Mouse (Mus musculus): ENCODE results near the gene Mast1. TPM values are rescaled to one million over a fixed set of nuclear protein-coding genes. Genes with fewer than 3 reads are reported as not detected.

Gene Mast1
- total and polyA plus RNA-seq, 3 experiments = 0.21 to 0.34 TPM; not detected in 1

DNA sequence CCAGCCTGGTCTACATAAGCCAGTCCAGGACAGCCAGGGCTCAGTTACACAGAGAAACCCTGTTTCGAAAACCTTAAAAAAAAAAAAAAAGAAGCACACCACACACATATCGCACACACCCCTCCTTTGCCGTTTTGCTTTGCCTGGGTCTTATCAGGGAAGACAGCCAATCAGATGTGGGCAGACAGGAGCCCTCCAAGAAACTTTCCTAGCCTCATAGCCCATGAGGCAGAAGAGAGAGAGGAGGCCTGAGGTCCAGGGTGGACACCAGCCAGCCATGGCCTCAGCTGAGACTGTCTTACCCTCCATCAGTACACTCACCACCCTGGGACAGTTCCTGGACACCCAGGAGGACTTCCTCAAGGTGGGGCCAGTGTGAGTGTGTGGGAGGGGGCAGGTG, 35.4 kb downstream of the Mast1 start, which contains the start of gene Klf1:
TSS of gene Klf1 (plus strand) at position 177 of the 400 bp plus-strand sequence.
- Histone ChIP-seq H3K27ac (ENCODE audit: insufficient read depth, low read depth) (no peak within 1 kb of the TSS), H3K79me2 (replicated peaks; ENCODE audit: control insufficient read depth, extremely low read depth, insufficient read depth, poor library complexity, severe bottlenecking) (no peaks in the 10 kb centered on the region), H3K27me3 (replicated peaks) (peaks cover 21% of the 10 kb centered on the region), H3K9me3 (replicated peaks; ENCODE audit: low read length) (no peaks in the 10 kb centered on the region), H3K4me3 (replicated peaks in 1 of 3; ENCODE audit: low read depth in 2 of 3, low read length in 2 of 3, poor library complexity in 1 of 3) (peak within 1 kb of the TSS; percentile 61 to 79 (median 63)), H3K36me3 (replicated peaks in 1 of 2; ENCODE audit: control insufficient read depth in 1 of 2, insufficient read depth in 1 of 2, low read length in 1 of 2) (no peaks in the 10 kb centered on the region), H3K9ac (ENCODE audit: insufficient read depth, low read depth) (peak within 1 kb of the TSS; percentile 63), H3K4me2 (ENCODE audit: insufficient read depth, low read depth, poor library complexity, severe bottlenecking) (peak within 1 kb of the TSS; percentile 86), H3K4me1 (ENCODE audit: control insufficient read depth in 1 of 2, insufficient read depth in 2 of 2) (peaks cover 2 to 9% of the 10 kb centered on the region in 2 experiments; a peak in 2 of 4 replicates)
- in situ Hi-C loops (cut with MboI; ENCODE audit: low pct_ligation_motif_present, low pct_unique_long_range_greater_than_20kb, low sequenced_read_pairs) = no loop called here
- no peak for DNase-seq (ENCODE audit: extremely low read depth)
- TF ChIP-seq POLR2A (IDR thresholded peaks at IDR 0.05; ENCODE audit: low read depth, low read length) = no peak
- no peak for TF ChIP-seq RCOR1 (conservative IDR thresholded peaks at IDR 0.05; ENCODE audit: low read depth, low read length)
- no peak for TF ChIP-seq CTCF (conservative IDR thresholded peaks at IDR 0.05 in 1 of 2, IDR thresholded peaks at IDR 0.05 in 1 of 2; ENCODE audit: low read depth in 2 of 2, low read length in 2 of 2)
- TF ChIP-seq IRF4 (IDR thresholded peaks at IDR 0.05; ENCODE audit: low read depth, low read length) = no peak
- no peak for TF ChIP-seq ZNF384 (IDR thresholded peaks at IDR 0.05; ENCODE audit: low read depth, low read length)
- no peak for TF ChIP-seq GABPA (IDR thresholded peaks at IDR 0.05; ENCODE audit: insufficient replicate concordance, low read depth, low read length)
- no peak for TF ChIP-seq TCF12 (IDR thresholded peaks at IDR 0.05; ENCODE audit: low read depth, low read length)
- TF ChIP-seq JUN (IDR thresholded peaks at IDR 0.05; ENCODE audit: insufficient read depth, low read depth, low read length) = no peak
- no peak for TF ChIP-seq NELFE (IDR thresholded peaks at IDR 0.05; ENCODE audit: low read depth, low read length)
- dilution Hi-C loops (cut with MboI; ENCODE audit: extremely low pct_ligation_motif_present, extremely low pct_unique_long_range_greater_than_20kb, low sequenced_read_pairs) = no loop called here

DNA sequence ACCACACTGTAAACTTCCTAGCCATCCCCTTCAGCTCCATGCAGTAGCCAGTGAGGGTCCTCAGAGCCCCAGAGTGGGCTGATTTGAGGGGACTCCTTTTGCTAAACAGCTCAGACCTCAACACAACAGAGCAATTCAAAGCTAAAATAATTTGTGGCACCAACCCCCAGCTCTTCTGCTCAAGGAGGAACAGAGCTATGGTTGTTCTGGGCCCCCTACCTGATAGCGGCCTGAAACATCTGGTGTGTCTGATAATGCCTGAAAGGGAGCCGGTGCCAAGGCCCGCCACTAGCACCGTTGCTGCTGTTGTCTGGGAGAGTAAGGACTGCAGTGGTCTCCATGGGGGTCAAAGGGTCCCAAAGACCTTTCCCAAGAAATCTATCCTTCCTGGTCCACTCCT, 36.1 kb downstream of the Mast1 start:
- no peak for DNase-seq (ENCODE audit: extremely low read depth)
- in situ Hi-C loops (cut with MboI; ENCODE audit: low pct_ligation_motif_present, low pct_unique_long_range_greater_than_20kb, low sequenced_read_pairs) = no loop called here
- Histone ChIP-seq H3K27me3 (replicated peaks) (peaks cover 21% of the 10 kb centered on the region), H3K36me3 (replicated peaks in 1 of 2; ENCODE audit: control insufficient read depth in 1 of 2, insufficient read depth in 1 of 2, low read length in 1 of 2) (peaks cover 0 to 1% of the 10 kb centered on the region in 2 experiments), H3K4me3 (replicated peaks in 1 of 3; ENCODE audit: low read depth in 2 of 3, low read length in 2 of 3, poor library complexity in 1 of 3) (no peak overlapping the region), H3K4me2 (ENCODE audit: insufficient read depth, low read depth, poor library complexity, severe bottlenecking) (no peak overlapping the region), H3K27ac (ENCODE audit: insufficient read depth, low read depth) (no peak overlapping the region), H3K9ac (ENCODE audit: insufficient read depth, low read depth) (no peak overlapping the region), H3K4me1 (ENCODE audit: control insufficient read depth in 1 of 2, insufficient read depth in 2 of 2) (peaks cover 2 to 9% of the 10 kb centered on the region in 2 experiments; a peak in 2 of 4 replicates), H3K9me3 (replicated peaks; ENCODE audit: low read length) (no peaks in the 10 kb centered on the region), H3K79me2 (replicated peaks; ENCODE audit: control insufficient read depth, extremely low read depth, insufficient read depth, poor library complexity, severe bottlenecking) (no peaks in the 10 kb centered on the region)
- TF ChIP-seq GABPA (IDR thresholded peaks at IDR 0.05; ENCODE audit: insufficient replicate concordance, low read depth, low read length) = no peak
- no peak for TF ChIP-seq ZNF384 (IDR thresholded peaks at IDR 0.05; ENCODE audit: low read depth, low read length)
- no peak for TF ChIP-seq KAT2A (IDR thresholded peaks at IDR 0.05; ENCODE audit: insufficient replicate concordance, low read length)
- TF ChIP-seq MEF2A (IDR thresholded peaks at IDR 0.05; ENCODE audit: borderline replicate concordance, low read depth, low read length) = no peak
- TF ChIP-seq ETS1 (conservative IDR thresholded peaks at IDR 0.05; ENCODE audit: low read depth, low read length) = no peak
- dilution Hi-C loops (cut with MboI; ENCODE audit: extremely low pct_ligation_motif_present, extremely low pct_unique_long_range_greater_than_20kb, low sequenced_read_pairs) = no loop called here

DNA sequence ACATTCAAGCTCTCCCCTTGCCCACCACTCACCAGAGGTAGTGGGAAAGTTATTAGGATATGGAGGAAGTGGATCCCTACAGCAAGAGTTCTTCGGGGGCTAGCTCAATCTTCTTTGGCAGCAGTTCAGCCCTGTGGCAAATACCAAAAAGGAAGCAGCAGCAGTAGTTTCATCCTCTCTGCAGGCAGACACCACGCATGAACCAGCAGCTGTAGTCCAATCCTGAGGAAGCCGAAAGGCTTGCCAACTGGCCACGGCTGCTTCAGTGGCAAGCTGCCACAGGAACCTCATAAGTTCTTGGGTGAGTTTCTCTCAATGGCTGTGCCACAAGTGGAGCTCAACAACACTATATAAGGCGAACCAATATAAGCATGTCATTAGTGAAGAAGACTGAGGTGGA, 41.2 kb downstream of the Mast1 start:
- no peaks in the 10 kb centered on the region for H3K79me2 ChIP-seq (replicated peaks; ENCODE audit: control insufficient read depth, extremely low read depth, insufficient read depth, poor library complexity, severe bottlenecking)
- H3K4me1 ChIP-seq (ENCODE audit: control insufficient read depth in 1 of 2, insufficient read depth in 2 of 2) = peaks cover 7 to 18% of the 10 kb centered on the region in 2 experiments; a peak in 3 of 4 replicates
- H3K9ac ChIP-seq (ENCODE audit: insufficient read depth, low read depth) = no peak overlapping the region

More for the DNA sequence above, 41.2 kb downstream of the Mast1 start:
- H3K4me2 ChIP-seq (ENCODE audit: insufficient read depth, low read depth, poor library complexity, severe bottlenecking) = no peak overlapping the region
- no peak overlapping the region for H3K27ac ChIP-seq (ENCODE audit: insufficient read depth, low read depth)
- H3K36me3 ChIP-seq (replicated peaks in 1 of 2; ENCODE audit: control insufficient read depth in 1 of 2, insufficient read depth in 1 of 2, low read length in 1 of 2) = peaks cover 0 to 12% of the 10 kb centered on the region in 2 experiments
- no peak for DNase-seq (ENCODE audit: extremely low read depth)
- no peaks in the 10 kb centered on the region for H3K9me3 ChIP-seq (replicated peaks; ENCODE audit: low read length)
- H3K4me3 ChIP-seq (replicated peaks in 1 of 3; ENCODE audit: low read depth in 2 of 3, low read length in 2 of 3, poor library complexity in 1 of 3) = no peak overlapping the region
- in situ Hi-C loops (cut with MboI; ENCODE audit: low pct_ligation_motif_present, low pct_unique_long_range_greater_than_20kb, low sequenced_read_pairs) (no loop called here), dilution Hi-C loops (cut with MboI; ENCODE audit: extremely low pct_ligation_motif_present, extremely low pct_unique_long_range_greater_than_20kb, low sequenced_read_pairs) (no loop called here)
- H3K27me3 ChIP-seq (replicated peaks) = peaks cover 2% of the 10 kb centered on the region
- TF ChIP-seq JUN (IDR thresholded peaks at IDR 0.05; ENCODE audit: insufficient read depth, low read depth, low read length) (no peak), PAX5 (IDR thresholded peaks at IDR 0.05; ENCODE audit: low read length) (no peak), E2F4 (IDR thresholded peaks at IDR 0.05; ENCODE audit: insufficient replicate concordance, low read depth, low read length) (no peak), UBTF (IDR thresholded peaks at IDR 0.05; ENCODE audit: low read depth, low read length) (no peak), TCF12 (IDR thresholded peaks at IDR 0.05; ENCODE audit: low read depth, low read length) (no peak), ZKSCAN1 (IDR thresholded peaks at IDR 0.05; ENCODE audit: borderline replicate concordance, low read depth, low read length) (no peak), IRF4 (IDR thresholded peaks at IDR 0.05; ENCODE audit: low read depth, low read length) (no peak), RAD21 (IDR thresholded peaks at IDR 0.05; ENCODE audit: low read depth, low read length) (no peak), JUND (conservative IDR thresholded peaks at IDR 0.05; ENCODE audit: low read depth, low read length) (no peak), ELF1 (IDR thresholded peaks at IDR 0.05; ENCODE audit: low read depth, low read length) (no peak), MAFK (IDR thresholded peaks at IDR 0.05; ENCODE audit: insufficient replicate concordance, low read length) (no peak), ZNF384 (IDR thresholded peaks at IDR 0.05; ENCODE audit: low read depth, low read length) (no peak), MXI1 (IDR thresholded peaks at IDR 0.05; ENCODE audit: low read depth, low read length) (no peak), CHD1 (IDR thresholded peaks at IDR 0.05; ENCODE audit: low read depth, low read length) (no peak), BHLHE40 (IDR thresholded peaks at IDR 0.05; ENCODE audit: low read depth, low read length) (no peak), ZMIZ1 (IDR thresholded peaks at IDR 0.05; ENCODE audit: low read depth, low read length) (no peak)

Measured in CH12.LX (cell line).